Mouse (Mus musculus) B cell, adult 2 months (primary cell): Measurements from ENCODE around the gene Dtd1.

Experiments
- DNase-seq, 2 experiments: peaks; one replicate each; pipeline ENCODE4 v3.0.0; 2022

Dtd1 gene

GRCm38 (mm10) chr2:144715211-144715768 is 115.6 kb downstream of the Dtd1 start:
- DNase-seq = no peak

DNA sequence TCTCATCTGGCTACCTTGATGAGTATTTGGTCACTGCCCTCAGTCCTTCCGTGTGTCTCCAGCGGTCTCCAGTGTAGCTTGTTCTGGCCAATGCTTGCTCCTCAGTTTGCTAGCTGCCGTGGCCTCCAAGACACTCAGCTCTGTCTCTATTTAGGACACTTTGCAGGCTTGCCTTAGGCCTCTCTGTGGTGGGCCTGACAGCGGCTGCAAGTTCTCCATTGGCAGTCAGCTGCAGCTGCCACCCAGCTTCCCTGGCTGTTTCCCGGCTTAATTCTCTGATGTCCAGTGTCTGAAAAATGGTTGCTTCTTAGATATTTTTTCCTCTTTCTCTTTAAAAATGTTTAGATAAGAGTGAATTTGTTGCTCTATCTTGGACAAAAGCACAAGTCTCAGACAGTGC is 116.6 kb downstream of the Dtd1 start:
- DNase-seq = no peak

DNA sequence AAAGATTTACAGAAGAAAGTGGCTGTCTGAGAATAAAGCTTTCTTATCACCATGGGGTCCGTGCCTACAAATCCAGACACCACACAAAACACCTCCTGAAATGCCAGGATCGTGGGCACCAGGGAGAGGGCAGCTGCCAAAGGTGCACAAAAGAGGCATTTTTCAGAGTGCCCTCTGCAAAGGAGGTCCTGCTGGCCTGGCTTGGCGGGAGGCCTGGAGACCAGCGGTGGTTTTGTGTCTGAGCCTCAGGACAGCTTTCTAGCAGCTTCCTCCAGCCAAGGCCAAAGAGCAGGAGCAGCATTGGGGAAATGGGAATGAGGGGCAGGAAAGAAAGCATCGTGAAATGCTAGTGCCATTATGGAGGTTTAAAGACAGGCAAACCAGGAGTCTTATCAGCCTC is 118.6 kb downstream of the Dtd1 start:
- DNase-seq = no peak

DNA sequence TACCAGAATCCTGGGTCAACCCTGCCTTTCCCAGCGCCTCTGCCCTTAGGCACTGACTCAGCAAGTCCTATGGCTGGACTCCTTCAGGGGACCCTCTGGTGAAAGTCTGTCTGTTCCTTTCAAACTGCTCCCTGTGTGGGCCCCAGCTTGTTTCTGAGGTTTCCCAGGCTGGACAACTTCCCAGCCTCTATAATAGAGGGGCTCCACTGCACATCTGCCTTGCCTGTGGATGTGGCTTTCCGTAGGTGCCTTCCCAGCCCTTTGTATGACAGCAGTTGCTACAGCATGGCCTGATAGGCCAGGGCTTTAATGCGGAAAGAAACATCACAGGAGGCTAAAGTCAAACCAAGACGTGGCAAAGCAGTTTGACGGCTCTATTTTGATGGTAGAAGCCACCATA is 119.6 kb downstream of the Dtd1 start:
- no peak for DNase-seq

DNA sequence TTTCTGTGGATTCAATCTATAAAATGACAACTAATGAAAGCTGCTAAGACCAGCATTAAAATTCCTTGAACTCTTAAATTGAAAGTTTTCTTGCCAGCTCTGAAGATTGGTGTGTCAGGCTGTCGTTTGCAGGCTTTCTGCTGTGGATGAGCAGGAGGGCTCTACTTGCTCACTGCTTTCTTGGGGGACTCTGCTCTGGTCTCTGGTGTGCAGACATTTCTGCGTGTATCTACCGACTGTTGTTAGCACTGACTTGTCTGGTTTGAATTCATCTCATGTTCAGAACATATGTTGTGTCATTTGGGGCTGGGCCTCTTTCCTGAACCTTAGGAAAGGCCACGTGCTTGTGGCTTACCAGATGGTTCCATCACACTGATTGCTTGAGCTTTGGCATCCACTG is 120.0 kb downstream of the Dtd1 start:
- DNase-seq = no peak

- DNase-seq = no peak
Observed at GRCm38 (mm10) chr2:144720407-144720959, 120.8 kb downstream of the Dtd1 start.

GRCm38 (mm10) chr2:144724679-144725078 is 125.0 kb downstream of the Dtd1 start:
- no peak for DNase-seq

- DNase-seq = no peak
Observed at GRCm38 (mm10) chr2:144727136-144727535, 127.4 kb downstream of the Dtd1 start.

DNA sequence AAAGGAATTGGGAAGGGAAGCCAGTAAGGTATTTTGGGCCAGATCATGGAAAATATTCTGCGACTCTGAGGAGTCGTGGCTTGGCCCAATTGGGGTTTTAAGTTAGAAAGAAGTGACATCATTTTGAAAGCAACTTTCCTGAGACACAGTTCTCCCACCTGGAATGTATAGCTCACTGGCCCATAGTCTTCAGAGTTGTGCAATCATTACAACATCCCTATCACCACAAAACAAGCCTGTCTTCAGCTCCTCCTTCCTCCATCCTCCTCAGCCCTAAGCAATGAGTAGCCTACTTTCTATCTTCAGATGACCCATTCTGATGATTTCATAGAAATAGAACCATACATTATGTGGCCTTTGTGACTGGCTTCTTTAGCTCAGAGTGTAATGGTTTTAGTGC is 130.1 kb downstream of the Dtd1 start:
- no peak for DNase-seq

DNA sequence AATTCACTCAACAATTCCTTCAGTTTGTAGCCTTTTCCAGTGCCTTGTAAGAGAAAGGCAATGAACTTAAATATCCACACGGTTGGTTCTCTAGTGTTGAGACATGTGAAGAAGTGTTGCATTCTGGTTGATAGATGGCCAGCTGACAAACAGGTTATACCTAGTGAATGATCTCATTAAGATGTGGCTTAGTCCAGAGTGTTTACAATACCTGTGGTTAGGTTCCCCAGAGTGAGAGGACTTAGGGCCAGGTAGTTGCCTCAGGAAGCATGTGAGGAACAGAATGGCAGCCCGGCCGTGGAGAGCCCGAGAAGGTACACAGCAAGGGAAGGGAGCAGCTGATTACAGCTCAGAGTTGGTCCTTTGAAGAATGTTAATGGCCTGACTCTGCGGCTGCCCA is 138.5 kb downstream of the Dtd1 start:
- no peak for DNase-seq

GRCm38 (mm10) chr2:144738576-144738975 is 138.9 kb downstream of the Dtd1 start:
- DNase-seq = no peak

DNA sequence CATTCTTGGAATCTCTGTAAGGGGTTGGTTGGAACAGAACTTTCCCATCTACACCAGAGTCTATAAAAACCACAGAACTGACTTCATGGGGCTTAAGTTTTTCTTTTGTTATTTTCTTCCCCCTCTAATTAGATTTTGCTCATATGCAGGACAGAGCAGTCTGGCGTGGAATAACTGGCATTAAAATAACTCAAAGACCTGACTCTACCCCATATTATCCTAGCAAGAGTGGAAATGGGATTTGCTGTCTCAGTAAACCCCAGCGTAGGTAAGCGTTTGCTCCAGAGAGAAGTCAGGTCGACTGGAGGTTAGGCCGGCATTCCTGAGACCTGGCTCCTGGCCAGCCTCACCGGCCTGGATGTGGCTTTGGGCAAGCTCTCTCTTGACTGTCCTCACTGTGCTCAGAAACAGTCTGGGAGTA is 140.9 kb downstream of the Dtd1 start:
- no peak for DNase-seq

GRCm38 (mm10) chr2:144741973-144742372 is 142.3 kb downstream of the Dtd1 start:
- DNase-seq = no peak

DNA sequence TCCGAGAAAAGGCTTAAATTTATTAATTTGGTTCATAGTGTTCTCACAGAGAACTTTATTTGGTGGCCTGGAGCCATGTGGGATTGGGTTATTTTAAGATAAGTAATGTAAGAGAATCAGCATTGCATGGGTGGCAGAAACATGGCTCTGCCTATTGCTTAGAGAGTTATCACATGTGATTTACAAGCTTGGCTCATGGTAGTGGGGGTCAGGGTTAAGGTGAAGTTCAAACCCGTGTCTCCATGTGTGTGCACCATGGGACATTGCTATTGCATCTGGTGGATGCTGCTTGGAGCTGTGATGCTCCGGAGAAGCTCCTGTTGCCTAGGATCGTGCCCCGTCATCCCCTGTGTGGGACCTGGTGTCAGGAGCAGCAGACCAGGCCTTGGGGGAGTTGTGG is 143.6 kb downstream of the Dtd1 start:
- no peak for DNase-seq

- no peak for DNase-seq
Observed at GRCm38 (mm10) chr2:144745266-144745665, 145.6 kb downstream of the Dtd1 start.

GRCm38 (mm10) chr2:144746046-144746783 is 146.5 kb downstream of the Dtd1 start:
- no peak for DNase-seq

- no peak for DNase-seq
Observed at GRCm38 (mm10) chr2:144753604-144754003, 153.9 kb downstream of the Dtd1 start.

DNA sequence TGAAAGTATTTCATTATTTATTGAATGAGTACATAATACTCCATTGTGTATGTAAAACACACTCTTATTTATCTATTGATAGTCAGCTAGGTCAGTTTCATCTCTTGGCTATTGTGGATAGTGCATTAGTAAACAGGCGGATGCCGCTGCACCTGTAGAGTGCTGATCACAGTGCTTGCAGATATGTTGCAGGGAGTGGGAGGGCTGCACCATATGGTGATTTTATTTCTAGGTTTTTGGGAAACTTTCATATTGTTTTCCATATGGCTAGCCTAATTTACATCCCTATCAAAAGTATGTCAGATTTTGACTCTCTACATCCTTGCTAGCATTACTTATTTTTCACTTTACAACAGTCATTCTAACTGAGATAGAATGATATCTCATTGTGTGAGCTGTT is 155.3 kb downstream of the Dtd1 start:
- DNase-seq = no peak

DNA sequence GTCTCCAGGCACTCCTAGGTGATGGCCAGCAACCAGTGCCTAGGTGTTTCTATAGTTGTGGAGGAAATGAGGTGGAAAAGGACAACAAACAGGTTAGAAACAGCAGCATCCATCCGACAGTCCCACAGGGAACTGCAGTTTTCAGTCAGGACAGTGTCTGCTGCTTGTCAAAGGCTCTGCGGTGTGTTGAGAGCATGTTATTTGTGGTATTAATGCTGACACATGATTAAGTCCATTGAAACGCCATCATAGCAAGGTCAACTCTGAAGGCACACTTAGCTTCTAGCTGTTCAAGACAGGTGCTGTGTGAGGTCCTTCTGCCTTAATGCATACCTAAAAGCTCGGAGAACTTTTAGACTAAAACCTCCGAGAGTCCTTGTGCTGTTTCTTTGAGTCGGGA is 161.0 kb downstream of the Dtd1 start:
- DNase-seq = no peak

DNA sequence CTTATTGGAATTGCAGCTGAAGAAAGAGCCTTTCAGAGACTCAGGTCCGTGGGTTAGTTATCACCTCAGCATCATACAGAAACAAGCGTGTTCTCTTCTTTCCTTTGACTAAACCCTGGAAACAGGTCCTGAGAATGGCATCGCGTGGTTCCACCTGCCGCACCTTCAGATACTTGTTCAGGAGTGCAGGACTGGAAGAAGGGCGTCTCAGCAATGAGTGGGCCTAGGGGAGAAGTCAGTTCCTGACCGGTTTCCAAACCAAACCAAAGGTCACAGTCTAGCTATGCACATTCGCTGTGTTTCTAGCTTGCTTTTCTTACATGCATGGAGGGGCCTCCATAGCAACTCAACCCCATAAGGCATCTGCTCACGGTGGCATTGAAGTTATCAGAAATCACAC is 164.0 kb downstream of the Dtd1 start:
- no peak for DNase-seq

GRCm38 (mm10) chr2:144764116-144764788 is 164.6 kb downstream of the Dtd1 start:
- DNase-seq = no peak

DNA sequence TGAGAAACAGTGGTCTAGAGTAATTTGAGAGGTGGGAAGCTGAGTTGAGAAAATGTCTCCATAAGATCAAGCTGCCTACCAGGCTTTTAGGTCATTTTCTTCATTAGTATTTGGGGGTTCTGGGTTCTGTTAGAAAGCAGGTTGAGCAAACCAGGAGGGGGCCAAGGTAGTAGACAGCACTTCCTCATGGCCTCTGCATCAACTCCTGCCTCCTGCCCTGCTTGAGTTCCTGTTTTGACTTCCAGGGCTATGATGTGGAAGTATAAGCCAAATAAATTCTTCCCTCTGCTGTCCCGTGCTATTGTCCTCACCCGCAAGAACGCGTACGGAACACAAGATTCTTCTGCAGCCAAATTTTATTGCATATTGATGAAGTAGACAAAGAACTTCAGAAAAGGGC is 165.5 kb downstream of the Dtd1 start:
- DNase-seq = no peak

GRCm38 (mm10) chr2:144768375-144769117 is 168.8 kb downstream of the Dtd1 start:
- DNase-seq = no peak
